Mouse (Mus musculus): Measurements from ENCODE around the gene Zc2hc1b. TPM values are rescaled to one million over a fixed set of nuclear protein-coding genes. Genes with fewer than 3 reads are reported as not detected.

The Zc2hc1b gene
- not detected in 2 replicates for polyA plus RNA-seq (2012; ENCODE audit: low replicate concordance)

DNA sequence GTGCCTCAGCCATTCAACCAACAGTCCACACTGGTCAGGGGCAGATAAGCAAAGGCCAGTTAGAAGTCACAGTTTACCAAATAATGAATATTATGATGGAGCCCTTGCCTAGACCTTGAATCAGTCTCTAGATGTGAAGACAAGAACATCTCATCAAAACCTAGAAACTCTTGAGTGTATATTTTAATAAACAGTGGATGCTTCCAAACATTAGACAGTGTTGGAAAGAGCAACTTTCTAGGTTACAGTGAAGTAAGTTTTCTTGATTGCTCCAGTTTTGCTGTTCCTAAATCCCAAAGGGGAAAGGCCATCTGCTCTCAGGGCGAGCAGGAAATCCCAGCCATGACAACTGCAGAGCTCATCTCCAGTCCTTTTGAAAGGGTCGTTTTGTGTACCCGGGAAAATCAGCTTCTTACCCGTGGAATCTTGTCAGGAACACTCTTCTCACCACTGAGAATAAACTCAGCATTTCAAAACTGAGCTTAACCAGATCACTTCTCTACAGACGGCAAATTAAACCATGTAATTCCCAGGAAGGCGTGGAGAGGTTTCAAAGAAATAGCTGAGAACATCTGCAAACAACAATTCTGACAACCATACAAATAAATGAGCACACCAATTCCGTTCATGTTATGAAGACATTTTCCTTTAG lies at the start of gene Zc2hc1b:
Gene Zc2hc1b (minus strand): TSS at position 51 of the 652 bp plus-strand sequence.

DNA sequence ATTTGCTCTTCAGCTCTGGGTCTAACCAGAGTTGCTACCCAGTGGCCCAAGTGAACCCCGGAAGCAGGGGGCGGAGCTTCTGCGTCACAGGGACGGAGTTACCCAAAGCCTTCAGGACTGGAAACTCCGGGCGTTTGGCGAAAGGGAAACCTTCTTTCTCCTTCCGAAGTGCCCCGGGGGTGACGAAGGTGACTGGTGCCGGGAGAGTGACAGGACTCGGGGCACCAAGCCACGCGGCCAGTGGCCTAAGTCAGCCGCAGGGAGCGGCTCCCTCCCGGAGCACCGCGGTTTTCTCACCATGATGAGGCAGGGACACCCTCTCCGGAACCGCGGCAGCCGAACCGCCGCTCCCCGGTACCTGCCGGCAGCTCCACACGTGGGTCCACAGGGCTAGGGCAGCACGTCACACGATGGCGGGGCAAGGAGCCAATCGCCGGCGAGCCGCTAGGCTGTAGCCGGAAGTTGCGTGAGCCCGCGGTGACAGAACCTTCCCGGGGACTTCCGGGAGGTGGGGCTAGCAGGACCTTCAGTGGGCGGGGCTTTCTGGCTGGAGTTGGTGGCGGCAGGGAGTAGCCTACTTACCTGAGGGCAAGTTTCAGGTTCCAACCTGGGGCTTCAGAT lies 15.0 kb upstream of the Zc2hc1b start, which contains the start of gene Ltv1:
Gene Ltv1 (minus strand): TSS at position 438 of the 621 bp plus-strand sequence.

Other genes with a start within 250 kb of the Zc2hc1b start
- gene Stx11, start 213.7 kb downstream of the Zc2hc1b start, polyA plus RNA-seq (2012; ENCODE audit: low replicate concordance) = 13.7 and 28.6 TPM in 2 replicates
- gene Sf3b5, start 172.7 kb downstream of the Zc2hc1b start, polyA plus RNA-seq (2012; ENCODE audit: low replicate concordance) = 48.2 and 49.4 TPM in 2 replicates
- gene Plagl1, start 117.5 kb downstream of the Zc2hc1b start, polyA plus RNA-seq (2012; ENCODE audit: low replicate concordance) = 0.08 and 0.29 TPM in 2 replicates
- 8.4 and 19.0 TPM in 2 replicates for gene Ltv1, start 15.1 kb upstream of the Zc2hc1b start, polyA plus RNA-seq (2012; ENCODE audit: low replicate concordance)

Data from hematopoietic multipotent progenitor cell, adult 10-12 weeks (in vitro differentiated cells).